Mouse (Mus musculus) heart, adult 18-20 months (tissue): ENCODE results near the gene Rac1. TPM values are rescaled to one million over a fixed set of nuclear protein-coding genes. Genes with fewer than 3 reads are reported as not detected.

ENCODE experiments used
- DNase-seq, 2 experiments: peaks; one replicate each; pipeline ENCODE4 v3.0.0; 2021 to 2022; ENCODE audit warnings: mixed read lengths in 1 of 2
- total RNA-seq, 2 experiments: library from RNA; stranded (reverse); gene quantifications; 2 replicates each; pipeline ENCODE4 v1.2.3; 2021

Gene Rac1
- total RNA-seq, 2 experiments from 2014 or later, result 228 to 240 TPM

GRCm38 (mm10) chr5:143495708-143496107 is 32.1 kb downstream of the Rac1 start:
- no peak for DNase-seq

GRCm38 (mm10) chr5:143493163-143493562 is 34.7 kb downstream of the Rac1 start:
- DNase-seq, result no peak

GRCm38 (mm10) chr5:143491736-143492135 is 36.1 kb downstream of the Rac1 start:
- no peak for DNase-seq

- DNase-seq, result peak in 1 of 2 experiments; percentile 55
Observed at GRCm38 (mm10) chr5:143489749-143490342, 38.0 kb downstream of the Rac1 start.

GRCm38 (mm10) chr5:143487998-143488397 is 39.8 kb downstream of the Rac1 start:
- no peak for DNase-seq

GRCm38 (mm10) chr5:143487193-143487592 is 40.6 kb downstream of the Rac1 start:
- no peak for DNase-seq

GRCm38 (mm10) chr5:143484955-143485354 is 42.9 kb downstream of the Rac1 start:
- no peak for DNase-seq

- no peak for DNase-seq
Observed at GRCm38 (mm10) chr5:143477901-143478300, 49.9 kb downstream of the Rac1 start.

GRCm38 (mm10) chr5:143476013-143476412 is 51.8 kb downstream of the Rac1 start:
- no peak for DNase-seq

- DNase-seq, result peak in 1 of 2 experiments; percentile 67
Observed at GRCm38 (mm10) chr5:143475153-143475844, 52.5 kb downstream of the Rac1 start.

GRCm38 (mm10) chr5:143471953-143472618 is 55.8 kb downstream of the Rac1 start:
- no peak for DNase-seq

GRCm38 (mm10) chr5:143471165-143471546 is 56.7 kb downstream of the Rac1 start:
- no peak for DNase-seq

GRCm38 (mm10) chr5:143470421-143471164 is 57.2 kb downstream of the Rac1 start:
- peak; percentile 70 to 84 for DNase-seq

- DNase-seq, result no peak
Observed at GRCm38 (mm10) chr5:143469628-143470027, 58.2 kb downstream of the Rac1 start.

GRCm38 (mm10) chr5:143467931-143468330 is 59.9 kb downstream of the Rac1 start:
- no peak for DNase-seq

- DNase-seq, result no peak
Observed at GRCm38 (mm10) chr5:143466891-143467669, 60.8 kb downstream of the Rac1 start.

- DNase-seq, result no peak
Observed at GRCm38 (mm10) chr5:143465156-143466085, 62.4 kb downstream of the Rac1 start.

GRCm38 (mm10) chr5:143464757-143465118 is 63.1 kb downstream of the Rac1 start:
- DNase-seq, result no peak

- DNase-seq, result peak; percentile 91 to 94
Observed at GRCm38 (mm10) chr5:143464100-143464756, 63.6 kb downstream of the Rac1 start, which contains the start of gene Daglb. Gene Daglb, plus strand, starts transcription at chr5:143464584.

- DNase-seq, result no peak
Observed at GRCm38 (mm10) chr5:143463671-143464070, 64.2 kb downstream of the Rac1 start.
